Mouse (Mus musculus): Measurements from ENCODE around the gene Rasl11a.
"Not testable (repeated sequence)": the region's sequence is repeated elsewhere in the genome, so short reads cannot be mapped to it uniquely, and the experiment has no call there.

Rasl11a gene

GRCm38 (mm10) chr5:146893478-146894182 is 48.8 kb downstream of the Rasl11a start:
- DNase-seq (ENCODE audit: low read depth, low spot score): no peak

- not testable (repeated sequence) for DNase-seq (ENCODE audit: low read depth, low spot score)
Measured at GRCm38 (mm10) chr5:146895667-146896066, 50.8 kb downstream of the Rasl11a start.

GRCm38 (mm10) chr5:146896973-146897372 is 52.1 kb downstream of the Rasl11a start:
- no peak for DNase-seq (ENCODE audit: low read depth, low spot score)

Measured in WW6 (cell line).